Mouse (Mus musculus) natural killer cell, adult 2 months (primary cell): ENCODE results near the gene Oxsm.
A peak's percentile ranks its signal among the peaks of the same experiment; 100 is the strongest.

Source experiments
- DNase-seq, 2 experiments: peaks; one replicate each; pipeline ENCODE4 v3.0.0; 2022; ENCODE audit warnings: low spot score in 2 of 2

Gene Oxsm

DNA sequence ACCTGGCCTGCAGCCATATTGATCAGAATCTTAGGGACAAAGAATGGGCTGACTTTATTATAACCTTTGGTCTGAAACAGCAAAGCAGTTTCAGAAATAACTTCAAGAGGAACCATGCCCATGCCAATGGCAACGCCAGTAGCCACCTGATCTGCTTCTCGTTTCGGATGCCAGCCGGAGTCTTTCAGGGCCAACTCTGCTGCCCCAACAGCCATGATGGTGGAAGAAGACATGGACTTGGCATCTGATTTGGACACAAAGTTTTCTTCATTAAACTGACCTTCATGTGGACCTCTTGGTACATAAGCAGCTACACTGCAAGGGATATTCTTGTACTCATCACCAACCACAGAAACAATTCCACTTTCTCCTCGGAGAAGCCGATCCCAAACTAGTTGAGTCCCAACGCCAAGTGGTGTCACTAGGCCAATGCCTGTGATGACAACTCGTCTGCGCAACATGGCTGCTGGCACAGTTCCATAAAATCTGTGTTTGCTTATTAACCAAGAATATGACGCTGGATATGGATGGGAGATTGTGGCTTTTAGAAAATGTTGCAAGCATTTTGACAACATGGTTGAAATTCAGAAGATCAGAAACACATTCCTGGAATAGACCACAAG is 7.3 kb downstream of the Oxsm start:
- no peak for DNase-seq

GRCm38 (mm10) chr14:16236466-16236865 is 13.1 kb downstream of the Oxsm start:
- DNase-seq, result no peak

- no peak for DNase-seq
These were observed 16.1 kb downstream of the Oxsm start for GRCm38 (mm10) chr14:16233515-16233914.

DNA sequence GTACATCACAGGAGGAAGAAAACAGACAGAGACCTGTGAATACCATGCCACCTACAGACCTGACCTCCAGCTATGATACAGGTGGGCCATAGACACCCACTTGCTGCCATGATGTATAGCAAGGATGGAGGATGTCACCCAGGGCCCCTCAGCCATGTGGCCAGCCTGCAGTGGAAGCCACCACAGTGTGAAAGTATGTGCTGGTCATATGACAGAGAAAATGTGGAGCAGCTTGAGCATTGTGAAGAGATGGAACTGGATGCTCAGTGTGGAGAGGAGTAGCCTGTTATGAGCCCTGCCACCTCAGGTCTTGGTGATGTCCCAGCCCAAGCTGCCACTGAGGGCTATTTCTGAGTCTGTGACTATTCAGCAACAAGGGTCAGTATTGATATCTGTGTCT is 19.0 kb downstream of the Oxsm start:
- no peak for DNase-seq

DNA sequence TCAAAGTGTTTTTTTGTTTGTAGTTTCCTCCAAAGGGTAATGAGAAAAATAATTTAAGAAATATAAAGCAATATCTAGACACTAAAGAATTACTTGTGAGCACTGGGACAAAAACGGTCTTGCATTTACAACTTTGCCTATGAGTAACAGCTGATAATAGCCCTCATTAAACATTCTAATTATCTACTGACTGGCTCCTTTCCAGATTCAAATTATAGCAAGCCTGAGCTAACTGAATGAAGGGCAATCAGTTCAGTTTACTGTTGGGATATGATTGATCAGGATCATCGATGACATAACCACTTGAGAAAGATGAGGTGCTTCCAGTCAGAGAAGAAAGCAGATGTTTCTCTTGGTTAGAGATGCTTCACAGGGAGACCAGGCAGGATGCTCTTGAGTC is 20.2 kb downstream of the Oxsm start:
- DNase-seq, result no peak

GRCm38 (mm10) chr14:16219015-16219414 is 30.6 kb downstream of the Oxsm start:
- DNase-seq, result no peak

DNA sequence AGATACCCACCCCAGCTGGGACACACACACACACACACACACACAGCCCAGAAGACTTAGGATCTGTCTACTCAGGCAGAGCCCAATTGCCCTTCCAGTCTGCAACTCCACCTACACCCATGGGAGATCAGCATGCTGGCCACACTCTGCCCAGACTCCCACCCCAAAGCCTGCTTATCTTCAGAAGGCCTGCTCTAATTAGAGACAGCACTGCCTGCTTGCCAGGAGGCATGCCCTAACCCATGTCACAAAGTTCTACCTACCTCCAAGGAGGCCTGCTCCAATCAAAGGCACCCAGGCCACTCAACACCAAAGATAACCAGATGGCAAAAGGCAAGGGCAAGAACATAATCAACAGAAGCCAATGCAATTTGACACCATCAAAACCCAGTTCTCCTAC is 41.9 kb downstream of the Oxsm start:
- DNase-seq, result no peak

GRCm38 (mm10) chr14:16201673-16202072 is 47.9 kb downstream of the Oxsm start:
- no peak for DNase-seq

DNA sequence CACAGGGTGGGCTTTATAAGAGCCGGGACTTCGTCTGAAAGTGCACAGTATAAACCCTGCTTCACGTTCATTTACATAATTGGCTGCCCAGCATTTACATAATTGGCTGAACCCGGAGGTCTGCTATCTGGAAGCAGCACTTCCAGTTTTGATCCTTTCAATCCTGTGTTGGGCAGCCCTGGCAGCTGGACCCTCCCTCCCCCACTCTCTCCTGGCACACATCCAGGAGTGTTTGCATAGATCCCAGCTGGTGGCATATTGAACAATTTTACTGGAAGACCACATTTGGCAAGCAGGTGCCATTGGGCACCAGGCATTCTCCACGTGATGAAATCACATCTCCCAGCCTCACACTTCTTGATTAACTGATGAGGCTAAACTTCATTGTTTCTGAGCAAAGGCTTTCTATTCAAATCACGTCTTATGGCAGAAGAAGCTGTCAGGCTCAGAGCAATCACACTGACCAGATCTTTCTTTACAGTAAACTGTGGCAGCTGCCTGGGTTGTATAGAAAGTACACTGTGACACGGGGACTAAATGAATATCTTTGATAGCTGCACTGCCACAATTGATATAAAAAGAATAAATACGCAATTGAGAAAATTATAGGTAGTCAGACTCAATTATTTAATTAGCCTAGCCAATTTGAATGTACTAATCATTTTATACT is 48.5 kb downstream of the Oxsm start:
- no peak for DNase-seq

- DNase-seq, result no peak
These were observed 49.2 kb downstream of the Oxsm start for GRCm38 (mm10) chr14:16200220-16200912.

GRCm38 (mm10) chr14:16196518-16196917 is 53.1 kb downstream of the Oxsm start:
- peak in 1 of 2 experiments; percentile 29 for DNase-seq

GRCm38 (mm10) chr14:16195486-16195885 is 54.1 kb downstream of the Oxsm start:
- DNase-seq, result no peak

GRCm38 (mm10) chr14:16194125-16194524 is 55.5 kb downstream of the Oxsm start:
- no peak for DNase-seq

GRCm38 (mm10) chr14:16189142-16189541 is 60.5 kb downstream of the Oxsm start:
- DNase-seq, result no peak
